Mouse (Mus musculus) gastrocnemius, postnatal 4 days (tissue): ENCODE results near the gene Mcur1. TPM values are rescaled to one million over a fixed set of nuclear protein-coding genes. Genes with fewer than 3 reads are reported as not detected.

Source experiments
- DNase-seq, 2 experiments: peaks; one replicate each; pipeline ENCODE4 v3.0.0; 2021 to 2022; ENCODE audit warnings: low spot score in 2 of 2, mixed read lengths in 2 of 2
- long read RNA-seq, 2 experiments: library from polyadenylated mRNA; stranded (forward); transcript quantifications; one replicate each; pipeline ENCODE4 v2.0.0; 2021
- total RNA-seq, 2 experiments: library from RNA; stranded (reverse); gene quantifications; 2 replicates each; pipeline ENCODE4 v1.2.3; 2021

The Mcur1 gene
- total RNA-seq, result 10 to 100 TPM; 21.0 to 23.5 TPM
- long read RNA-seq, experiment 1, full-length matches to known transcripts, result 62 of 67 reads
- long read RNA-seq, experiment 1, partial matches to known transcripts, result 0 of 67 reads
- long read RNA-seq, experiment 1, other reads (novel, unspliced or antisense), result 5 of 67 reads
- long read RNA-seq, experiment 2, full-length matches to known transcripts, result 51 of 59 reads
- long read RNA-seq, experiment 2, partial matches to known transcripts, result 0 of 59 reads
- long read RNA-seq, experiment 2, other reads (novel, unspliced or antisense), result 8 of 59 reads

GRCm38 (mm10) chr13:43559711-43560457 is at the start of gene Mcur1:
TSS of gene Mcur1 (minus strand) at chr13:43560191.
- peak; percentile 94 to 97 for DNase-seq

GRCm38 (mm10) chr13:43608854-43609253 is 48.9 kb upstream of the Mcur1 start:
- DNase-seq, result no peak

- peak in 1 of 2 experiments; percentile 29 for DNase-seq
Measured at GRCm38 (mm10) chr13:43603042-43603441, 43.1 kb upstream of the Mcur1 start.

- DNase-seq, result no peak
Measured at GRCm38 (mm10) chr13:43602440-43602839, 42.4 kb upstream of the Mcur1 start.

GRCm38 (mm10) chr13:43600967-43601366 is 41.0 kb upstream of the Mcur1 start:
- DNase-seq, result no peak

GRCm38 (mm10) chr13:43595896-43596295 is 35.9 kb upstream of the Mcur1 start:
- peak in 1 of 2 experiments; percentile 37 for DNase-seq

- DNase-seq, result no peak
Measured at GRCm38 (mm10) chr13:43592681-43593068, 32.7 kb upstream of the Mcur1 start.

GRCm38 (mm10) chr13:43591828-43592680 is 32.1 kb upstream of the Mcur1 start:
- DNase-seq, result no peak

GRCm38 (mm10) chr13:43587844-43588840 is 28.2 kb upstream of the Mcur1 start:
- DNase-seq, result peak in 1 of 2 experiments; percentile 23

- no peak for DNase-seq
Measured at GRCm38 (mm10) chr13:43586966-43587365, 27.0 kb upstream of the Mcur1 start.

GRCm38 (mm10) chr13:43585335-43585734 is 25.3 kb upstream of the Mcur1 start:
- DNase-seq, result no peak

GRCm38 (mm10) chr13:43583504-43583903 is 23.5 kb upstream of the Mcur1 start:
- no peak for DNase-seq

GRCm38 (mm10) chr13:43582961-43583360 is 23.0 kb upstream of the Mcur1 start:
- no peak for DNase-seq

- no peak for DNase-seq
Measured at GRCm38 (mm10) chr13:43580661-43581060, 20.7 kb upstream of the Mcur1 start.

- DNase-seq, result peak in 1 of 2 experiments; percentile 47
Measured at GRCm38 (mm10) chr13:43579740-43580139, 19.7 kb upstream of the Mcur1 start.

GRCm38 (mm10) chr13:43577766-43578165 is 17.8 kb upstream of the Mcur1 start:
- no peak for DNase-seq

- no peak for DNase-seq
Measured at GRCm38 (mm10) chr13:43577254-43577653, 17.3 kb upstream of the Mcur1 start.

- DNase-seq, result no peak
Measured at GRCm38 (mm10) chr13:43575431-43575830, 15.4 kb upstream of the Mcur1 start.

- no peak for DNase-seq
Measured at GRCm38 (mm10) chr13:43573979-43574378, 14.0 kb upstream of the Mcur1 start.
